Mouse (Mus musculus) yolk sac, embryonic 10.5 days (tissue): ENCODE results near the gene Nr5a2.
"Not testable (repeated sequence)": the region's sequence is repeated elsewhere in the genome, so short reads cannot be mapped to it uniquely, and the experiment has no call there.

Experiments
- DNase-seq: peaks from one replicate; pipeline ENCODE4 v3.0.0-alpha.2; 2017; ENCODE audit warnings: low spot score

The Nr5a2 gene

DNA sequence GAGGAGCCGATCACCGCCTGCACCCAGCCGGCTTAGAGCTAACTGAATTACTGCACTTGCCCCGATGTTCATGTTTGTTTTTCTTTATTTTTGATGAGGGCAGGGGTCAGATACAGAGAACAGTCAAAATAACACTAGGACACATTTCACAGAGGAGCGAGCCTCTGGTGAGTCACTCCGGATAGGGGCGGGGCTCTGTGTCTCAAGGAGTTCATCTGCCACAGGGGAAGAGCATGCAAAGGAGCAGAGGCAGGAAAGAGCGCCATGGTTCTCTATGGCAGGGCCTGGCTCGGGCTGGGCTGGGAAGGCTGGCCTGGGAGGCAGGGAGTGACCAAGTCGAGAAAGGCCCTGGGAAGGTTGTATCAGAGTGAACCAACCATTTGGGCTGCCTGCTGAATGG is 121.0 kb downstream of the Nr5a2 start:
- peak; percentile 57 for DNase-seq

DNA sequence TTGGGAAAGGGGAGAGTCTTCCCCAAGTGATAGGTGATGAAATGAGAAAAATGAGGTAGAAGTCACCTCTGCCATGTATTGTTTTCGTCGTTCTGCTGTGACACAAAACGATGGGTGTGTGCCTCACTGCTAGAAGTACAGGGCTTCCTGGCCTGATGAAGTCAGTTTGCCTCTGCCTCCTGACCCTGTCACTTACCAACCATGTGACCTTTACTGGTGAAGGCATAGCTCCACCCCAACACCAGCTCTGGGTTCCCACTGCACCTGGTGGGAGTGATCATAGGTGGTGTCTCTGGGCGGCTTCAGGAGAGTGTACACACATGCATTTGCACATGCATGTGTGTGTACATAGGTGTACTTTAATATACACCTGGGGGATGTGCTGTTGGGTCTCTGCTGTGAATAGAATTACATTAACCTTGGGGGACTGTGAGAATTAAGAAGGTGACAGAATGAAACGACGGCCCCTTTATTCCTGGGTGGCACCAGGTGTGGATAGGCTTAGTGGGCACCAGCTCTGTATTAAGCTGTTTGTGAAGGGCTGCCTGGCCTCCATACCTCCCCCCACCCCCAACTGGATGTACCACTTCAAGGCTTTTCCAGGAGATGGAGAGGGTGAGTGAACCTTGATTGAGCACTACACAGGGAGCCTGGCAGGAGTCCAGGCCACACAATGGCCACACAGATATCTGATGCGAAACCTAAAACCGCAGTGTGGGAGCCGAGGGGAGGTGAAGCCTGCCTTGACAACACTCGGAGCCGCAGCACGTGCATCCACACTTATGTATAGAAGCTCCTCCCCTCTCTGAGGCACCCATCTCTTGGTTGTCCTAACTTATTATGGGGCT is 127.7 kb downstream of the Nr5a2 start:
- DNase-seq, result no peak

DNA sequence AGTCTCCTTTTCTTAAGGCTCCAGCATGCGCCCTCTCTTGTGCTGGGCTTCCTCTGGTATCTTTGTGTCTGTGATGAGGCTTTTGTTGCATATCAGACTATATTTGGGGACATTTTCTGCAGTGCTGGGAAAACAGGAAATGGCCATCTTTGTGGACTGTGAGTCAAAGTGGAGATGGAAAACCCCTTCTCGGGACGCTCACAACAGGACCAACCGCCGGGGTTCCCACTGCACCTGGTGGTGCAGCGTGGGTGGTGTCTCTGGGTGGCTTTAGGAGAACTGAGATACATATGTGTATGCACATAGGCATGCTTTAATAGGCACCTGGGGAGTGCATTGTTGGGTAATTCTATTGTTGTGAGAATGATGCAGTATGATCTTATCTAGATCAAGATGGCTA is 129.3 kb downstream of the Nr5a2 start:
- DNase-seq, result no peak

DNA sequence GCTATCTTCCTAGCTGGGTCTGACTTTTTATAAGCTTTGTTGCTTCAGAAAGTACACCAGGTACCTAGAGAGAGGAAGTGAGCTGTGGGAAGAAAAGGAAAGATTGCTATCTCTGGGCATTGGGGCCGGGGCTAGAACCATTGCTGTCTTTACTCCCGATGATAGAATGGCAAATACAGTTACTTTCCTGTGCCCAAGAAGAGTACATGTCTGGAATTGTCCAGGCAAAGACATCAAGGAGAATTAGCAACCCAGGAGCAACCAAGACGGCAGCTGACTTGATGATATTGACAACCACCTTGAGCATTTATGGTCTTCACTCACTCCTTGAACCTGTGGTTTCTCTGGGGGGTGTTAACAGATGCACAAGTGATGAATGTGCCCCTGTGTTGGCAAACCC is 130.3 kb downstream of the Nr5a2 start:
- no peak for DNase-seq

DNA sequence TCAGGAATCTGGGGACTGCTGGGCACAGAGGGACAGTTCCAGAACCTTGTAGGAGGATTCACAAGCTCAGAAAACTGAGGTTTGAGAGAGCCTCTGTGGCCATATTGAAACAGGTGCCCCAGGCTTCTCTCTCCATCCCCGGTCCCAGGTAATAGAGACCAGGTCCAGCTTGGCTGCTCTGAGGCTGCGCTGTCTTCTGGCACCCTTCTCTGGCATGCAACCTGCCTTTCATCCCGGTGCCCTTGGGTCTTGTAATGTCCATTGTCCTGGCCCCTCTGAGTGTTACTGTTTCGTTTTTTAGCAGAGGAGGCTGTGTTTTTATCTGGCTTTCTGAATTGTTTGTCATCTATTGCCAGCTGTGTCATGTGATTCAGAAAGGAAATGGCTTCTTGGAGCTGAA is 136.4 kb downstream of the Nr5a2 start:
- DNase-seq, result no peak

DNA sequence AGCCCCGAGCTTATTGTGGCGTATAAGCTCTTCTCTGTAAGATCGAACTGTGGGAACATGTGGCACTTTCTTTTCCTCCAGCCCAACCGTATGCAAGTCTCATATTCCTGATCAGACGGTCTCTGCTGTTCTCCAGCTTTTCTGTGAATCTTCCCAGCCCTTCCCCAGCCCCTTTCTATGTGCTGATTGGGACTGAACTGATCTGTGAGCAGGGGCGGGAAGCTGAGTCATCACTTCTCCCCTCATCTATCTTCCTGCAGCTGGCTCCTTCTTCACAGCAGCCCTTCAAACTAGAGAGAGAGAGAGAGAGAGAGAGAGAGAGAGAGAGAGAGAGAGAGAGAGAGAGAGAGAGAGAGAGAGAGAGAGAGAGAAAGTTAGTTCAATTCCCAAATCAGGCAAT is 159.6 kb downstream of the Nr5a2 start:
- DNase-seq, result no peak

DNA sequence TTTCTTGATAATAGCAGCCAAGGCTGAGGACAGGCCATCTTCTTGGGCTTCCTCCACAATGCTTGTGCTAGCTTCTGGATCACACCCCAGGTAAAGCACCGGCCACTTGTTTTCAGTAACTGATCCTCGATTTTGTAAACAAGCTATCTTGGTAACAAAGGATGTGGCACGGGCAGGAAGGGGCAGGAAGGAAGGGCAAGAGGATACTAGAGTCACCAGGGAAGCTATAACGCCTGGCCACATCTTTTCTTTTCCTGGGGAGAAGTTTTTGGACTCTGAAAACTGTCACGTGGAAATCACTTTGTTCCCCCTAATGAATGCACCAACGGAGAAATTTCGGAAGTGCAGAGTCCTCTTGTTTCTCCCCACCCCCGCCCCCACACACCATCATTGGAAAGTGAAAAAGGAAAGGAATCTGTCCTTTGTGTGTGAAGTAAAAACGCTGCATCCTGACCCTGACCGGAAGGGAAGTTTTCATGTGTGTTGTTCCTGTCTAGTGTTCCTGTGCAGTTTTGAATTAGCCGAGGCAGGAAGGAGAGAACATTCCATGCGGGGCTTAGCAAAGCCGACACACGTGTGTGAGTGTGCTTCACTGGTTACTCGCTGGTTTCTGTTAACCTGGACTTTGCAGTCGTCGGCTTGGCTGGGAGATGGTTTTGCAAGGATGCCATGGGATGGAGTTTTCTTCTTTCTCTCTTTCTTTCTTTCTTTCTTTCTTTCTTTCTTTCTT is 163.7 kb downstream of the Nr5a2 start:
- peak; percentile 10 for DNase-seq

DNA sequence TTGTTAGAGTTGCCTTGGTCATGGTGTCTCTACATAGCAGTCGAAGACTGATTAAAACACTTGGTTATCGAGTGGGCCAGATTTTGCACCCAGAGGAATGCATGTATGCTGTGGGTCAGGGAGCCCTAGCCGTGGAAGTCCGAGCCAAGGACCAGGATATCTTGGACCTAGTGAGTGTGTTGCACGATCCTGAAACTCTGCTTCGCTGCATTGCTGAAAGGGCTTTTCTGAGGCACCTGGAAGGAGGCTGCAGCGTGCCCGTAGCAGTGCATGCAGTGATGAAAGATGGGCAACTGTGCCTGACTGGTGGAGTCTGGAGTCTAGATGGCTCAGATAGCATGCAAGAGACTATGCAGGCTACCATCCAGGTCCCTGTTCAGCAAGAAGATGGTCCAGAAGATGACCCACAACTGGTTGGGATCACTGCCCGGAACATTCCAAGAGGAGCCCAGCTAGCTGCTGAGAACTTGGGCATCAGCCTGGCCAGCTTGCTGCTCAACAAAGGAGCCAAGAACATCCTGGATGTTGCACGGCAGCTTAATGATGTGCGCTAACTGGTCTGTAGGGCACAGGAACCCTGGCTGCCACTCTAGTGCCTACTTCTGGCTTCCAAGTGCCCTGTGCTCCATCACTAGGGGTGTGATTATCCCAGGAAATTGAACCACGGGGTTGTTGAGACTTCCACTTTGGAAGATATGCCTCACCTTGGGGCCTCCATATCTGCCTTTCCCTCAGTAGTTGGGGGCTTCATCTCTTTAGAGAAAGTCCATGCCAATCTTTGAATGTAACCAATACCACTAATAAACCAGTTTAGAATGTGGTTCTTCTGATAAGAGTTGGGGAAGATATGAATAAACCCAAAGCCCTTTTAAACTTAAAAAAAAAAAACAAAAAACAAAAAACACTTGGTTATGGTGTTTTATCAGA is 167.0 kb downstream of the Nr5a2 start:
- not testable (repeated sequence) for DNase-seq
